Mouse (Mus musculus) frontal cortex, postnatal 36 days (tissue): ENCODE results near the gene Fbxo39.
"Not testable (repeated sequence)": the region's sequence is repeated elsewhere in the genome, so short reads cannot be mapped to it uniquely, and the experiment has no call there.

Source experiments
- DNase-seq, 2 experiments: peaks; one replicate each; pipeline ENCODE4 v3.0.0; 2022; ENCODE audit warnings: low spot score in 2 of 2

The Fbxo39 gene

DNA sequence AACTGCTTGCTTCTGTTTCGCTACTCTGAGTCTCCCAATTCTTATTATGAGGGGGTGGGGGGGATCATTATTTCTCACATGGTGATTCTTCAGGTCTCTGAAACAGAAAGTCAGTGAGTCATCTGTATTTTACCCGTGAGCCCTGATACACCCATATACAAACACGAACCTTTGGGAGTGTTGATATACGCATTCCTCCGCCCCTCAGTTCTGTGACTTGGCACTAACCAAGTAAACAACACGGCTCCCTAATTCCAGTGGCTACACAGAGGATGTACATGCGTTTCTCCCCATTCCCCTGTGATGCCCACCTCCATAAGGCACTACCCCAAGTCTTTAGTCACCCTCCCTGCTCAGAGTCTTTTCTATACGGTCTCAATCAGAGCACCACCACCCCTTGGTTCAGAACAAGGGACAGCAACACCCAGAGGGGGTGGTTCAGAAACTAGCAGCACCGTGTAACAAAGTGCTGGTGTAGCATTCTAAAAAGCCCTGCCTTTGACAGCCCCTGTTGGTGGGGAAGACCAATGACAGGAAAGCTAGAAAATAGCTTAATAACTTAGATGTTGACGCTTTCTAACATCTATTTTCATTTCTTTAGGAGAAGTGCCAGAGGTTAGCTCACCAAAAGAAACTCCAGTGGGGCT lies 2.8 kb upstream of the Fbxo39 start:
- DNase-seq, result no peak

DNA sequence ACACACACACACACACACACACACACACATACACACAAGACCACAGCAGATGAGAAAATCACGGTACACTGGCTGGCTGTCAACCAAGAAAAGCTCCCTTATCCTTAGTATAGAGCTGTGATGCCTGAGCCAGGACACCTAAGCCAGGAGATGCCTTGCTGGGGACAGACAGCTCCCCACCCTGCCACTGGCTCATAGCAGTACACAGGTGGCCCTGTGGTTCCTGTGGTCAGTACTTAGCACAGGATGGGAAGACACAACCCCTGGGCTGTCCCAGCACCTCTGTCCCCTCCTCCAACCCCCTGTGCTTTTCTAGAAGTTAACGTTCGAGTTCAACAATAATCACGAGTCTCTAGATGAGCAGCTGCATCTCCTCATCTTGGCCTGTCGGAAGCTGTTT lies 3.8 kb downstream of the Fbxo39 start:
- DNase-seq, result no peak

DNA sequence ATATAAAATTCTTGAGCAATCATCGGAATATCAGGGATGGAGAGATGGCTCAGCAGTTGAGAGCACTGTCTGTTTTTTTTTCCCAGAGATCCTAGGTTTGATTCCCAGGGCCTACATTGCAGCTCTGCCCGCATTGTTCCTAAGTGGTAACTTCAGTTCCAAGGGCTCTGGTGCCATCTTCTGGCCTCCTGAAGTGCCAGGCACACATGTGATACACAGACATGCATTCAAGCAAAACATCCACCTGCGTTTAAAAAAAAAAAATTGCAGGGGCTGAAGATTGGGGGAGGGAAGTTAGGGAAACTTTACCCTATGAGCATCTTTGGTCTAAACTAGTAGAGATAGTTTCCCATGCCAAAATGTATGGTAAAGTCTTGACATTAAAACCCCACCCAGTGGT lies 10.2 kb downstream of the Fbxo39 start:
- no peak for DNase-seq

DNA sequence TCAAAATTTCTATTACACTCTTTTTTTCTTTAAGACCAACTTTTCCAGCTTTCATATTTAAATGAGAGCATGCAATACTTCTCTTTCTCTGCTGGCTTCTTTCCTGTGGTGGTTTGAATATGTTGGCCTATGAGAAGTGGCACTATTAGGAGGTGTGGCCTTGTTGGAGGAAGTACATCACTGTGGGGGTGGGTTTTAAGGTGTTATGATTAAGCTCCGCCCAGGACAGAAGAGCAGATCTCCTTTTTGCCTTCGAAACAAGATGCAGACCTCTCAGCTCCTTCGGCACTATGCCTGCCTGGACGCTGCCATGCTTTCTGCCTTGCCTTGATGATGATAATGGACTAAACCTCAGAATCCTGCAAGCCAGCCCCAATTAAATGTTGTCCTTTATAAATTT lies 11.5 kb downstream of the Fbxo39 start:
- no peak for DNase-seq

DNA sequence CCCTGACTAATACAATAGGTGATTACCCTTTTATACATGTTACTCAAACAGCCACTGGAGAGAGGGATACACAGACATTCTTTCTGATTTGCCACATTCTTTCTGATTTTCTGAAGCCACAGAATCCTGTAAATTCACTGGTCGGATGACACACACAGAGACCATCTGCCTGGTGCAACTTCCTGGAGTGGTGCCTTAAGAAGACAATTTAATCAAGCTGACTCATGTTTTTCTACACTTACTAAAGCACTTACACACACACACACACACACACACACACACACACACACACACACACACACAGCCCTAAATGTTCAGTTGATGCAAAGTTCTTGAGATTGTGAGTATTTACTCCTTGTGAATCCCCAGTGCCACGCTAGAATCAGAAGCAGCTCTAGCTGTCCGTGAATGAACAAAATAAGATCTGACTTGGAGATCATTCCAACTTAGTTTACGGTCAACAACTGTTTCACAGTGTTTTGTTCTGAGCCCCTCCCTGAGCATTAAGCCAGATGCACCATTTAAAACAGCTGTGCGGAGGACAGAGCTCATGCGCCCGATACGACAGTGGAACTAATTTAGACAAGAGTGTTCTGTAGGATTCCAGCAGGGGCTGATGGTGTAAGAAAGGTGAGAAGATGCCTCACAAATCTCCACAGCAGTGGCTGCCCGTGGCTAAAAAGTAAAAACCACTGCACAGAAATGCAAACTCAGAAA lies 18.9 kb downstream of the Fbxo39 start:
- peak; percentile 34 to 48 for DNase-seq

DNA sequence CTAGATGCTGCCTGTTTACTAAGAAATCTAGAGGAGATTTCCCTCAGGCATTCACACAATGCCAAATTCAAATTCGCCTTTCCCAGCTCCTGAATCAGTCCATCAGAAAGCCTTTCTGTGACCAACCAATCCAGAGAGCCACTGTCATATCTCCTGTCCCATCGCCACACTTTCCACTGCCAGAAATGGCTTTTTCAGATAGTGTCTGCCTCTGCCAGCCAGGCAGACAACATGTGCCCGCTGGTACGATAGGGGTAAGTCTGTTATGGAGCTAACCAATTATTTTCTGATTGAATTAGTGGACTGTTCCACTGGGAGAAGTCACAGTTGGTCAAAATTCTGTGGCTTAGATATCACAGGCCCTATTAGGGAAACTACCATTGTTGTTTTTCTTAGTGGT lies 20.4 kb downstream of the Fbxo39 start:
- no peak for DNase-seq

DNA sequence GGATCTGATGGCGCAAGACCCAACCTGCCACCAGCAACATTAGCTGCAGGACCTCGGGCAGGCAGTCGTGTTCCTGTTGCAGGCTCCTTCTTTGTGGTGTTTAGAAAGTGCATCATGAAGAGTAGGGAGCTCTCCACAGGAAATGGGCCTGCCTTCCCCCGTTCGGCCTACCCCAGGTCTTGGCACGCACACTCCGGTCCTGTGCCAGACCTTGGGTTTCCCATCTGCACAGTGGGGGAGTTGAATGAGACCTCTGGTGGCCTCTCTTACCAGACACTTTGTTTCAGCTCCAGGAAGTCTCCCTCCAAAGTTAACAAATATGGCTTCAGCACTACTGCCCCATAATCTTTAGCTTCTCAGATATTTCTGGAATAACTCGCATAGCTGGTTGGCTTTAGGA lies 22.5 kb downstream of the Fbxo39 start:
- no peak for DNase-seq

DNA sequence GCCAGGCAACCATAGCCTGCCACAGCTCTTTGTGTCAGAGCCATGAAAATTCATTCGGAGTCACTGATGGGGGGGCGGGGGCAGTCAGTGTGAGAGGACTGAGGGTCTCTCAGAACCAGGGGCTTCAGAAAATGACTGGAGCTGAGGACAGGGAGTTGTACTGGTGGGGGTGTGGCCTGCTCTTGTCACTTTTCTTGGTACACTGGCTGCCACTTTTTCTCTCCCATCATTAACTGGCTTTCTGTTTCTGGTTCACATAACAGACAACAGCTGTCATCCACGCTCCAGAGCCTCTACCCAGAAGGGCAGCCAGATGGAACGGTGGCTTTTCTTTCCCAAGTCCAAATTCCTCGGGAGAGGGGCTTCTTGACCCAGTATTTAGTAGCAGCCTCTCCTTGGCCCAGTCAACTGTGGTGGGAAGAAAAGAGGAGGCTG lies 24.2 kb downstream of the Fbxo39 start:
- DNase-seq, result no peak

DNA sequence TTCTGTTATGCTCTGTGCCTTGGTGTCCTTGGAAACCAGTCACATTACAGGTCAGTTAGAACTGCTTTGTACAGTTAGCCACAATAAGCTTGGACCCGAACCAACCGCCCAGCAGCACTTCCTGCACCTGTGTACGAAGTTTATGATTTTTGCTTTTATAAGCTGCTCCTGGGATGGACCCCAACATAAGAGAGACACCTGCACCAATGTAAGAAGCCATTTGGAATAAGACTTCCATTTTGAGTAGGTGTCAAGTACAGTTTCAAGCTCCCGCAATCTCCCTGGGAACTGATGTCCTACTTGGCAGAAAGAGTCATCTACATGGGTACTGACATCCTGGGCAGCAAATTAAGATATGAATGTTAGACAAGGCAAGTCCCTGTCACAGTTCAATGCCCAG lies 25.5 kb downstream of the Fbxo39 start:
- DNase-seq, result no peak

DNA sequence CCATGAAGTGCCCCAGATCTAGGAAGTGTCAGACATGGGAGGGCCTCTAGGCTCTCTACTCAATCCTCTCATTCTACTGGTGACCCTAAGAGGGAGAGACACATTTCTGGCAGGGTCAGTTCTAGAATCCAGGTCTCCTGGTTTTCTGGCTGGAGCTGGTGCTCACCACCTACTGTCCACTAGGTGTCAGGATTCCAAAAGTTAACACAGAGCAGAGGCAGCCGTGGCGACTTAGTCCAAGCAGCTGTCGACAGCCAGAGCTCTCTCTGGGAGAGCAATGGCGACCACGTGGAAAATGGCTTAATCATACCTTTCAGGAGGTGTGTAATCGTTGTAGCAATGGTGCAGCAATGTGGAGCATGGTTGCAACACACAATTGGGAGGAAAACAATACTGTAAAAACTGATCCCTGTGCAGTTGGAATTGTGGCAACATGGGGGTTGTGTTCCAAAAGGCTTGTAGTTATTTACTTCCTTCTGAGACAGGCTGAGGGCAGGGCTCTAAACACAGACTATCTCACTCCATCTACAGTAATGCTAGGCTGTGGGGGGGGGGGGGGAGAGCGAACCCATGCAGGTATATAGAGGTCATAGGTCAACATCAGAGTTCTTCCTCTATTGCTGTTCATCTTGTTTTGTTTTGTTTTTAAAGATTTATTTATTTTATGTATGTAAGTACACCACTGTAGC lies 28.4 kb downstream of the Fbxo39 start:
- peak; percentile 59 to 73 for DNase-seq

DNA sequence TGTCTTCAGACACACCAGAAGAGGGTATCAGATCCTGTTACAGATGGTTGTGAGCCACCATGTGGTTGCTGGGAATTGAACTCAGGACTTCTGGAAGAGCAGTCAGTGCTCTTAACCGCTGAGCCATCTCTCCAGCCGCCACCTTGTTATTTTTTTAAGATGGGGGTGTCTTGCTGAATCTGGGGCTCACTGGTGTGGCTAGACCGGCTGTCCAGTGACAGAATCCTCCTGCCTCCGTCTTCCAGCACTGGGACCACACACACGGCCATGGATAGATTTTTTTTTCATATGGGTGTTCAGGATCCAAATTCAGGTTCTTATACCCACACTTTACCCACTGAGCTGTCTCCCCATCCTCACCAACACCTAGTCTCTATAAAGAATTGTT lies 29.0 kb downstream of the Fbxo39 start:
- DNase-seq, result not testable (repeated sequence)

DNA sequence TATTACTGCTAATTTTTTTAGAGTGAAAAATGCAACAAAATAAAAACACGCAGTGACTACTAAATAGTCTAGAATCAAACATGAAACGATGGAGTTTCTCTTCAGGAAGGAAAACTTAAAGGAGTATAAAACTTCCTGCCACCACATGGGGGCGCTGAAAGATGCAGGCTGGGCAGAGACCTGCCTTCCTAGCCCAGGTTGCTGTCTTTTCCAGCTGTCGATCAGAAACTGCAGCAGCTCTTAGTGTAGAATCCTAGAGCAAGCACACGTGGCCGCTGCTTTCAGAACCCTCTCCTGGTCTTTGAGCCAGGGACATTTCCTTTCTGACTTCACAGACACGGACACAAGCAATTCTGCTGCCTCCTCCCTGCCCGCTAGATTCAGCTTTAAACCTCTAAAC lies 29.7 kb downstream of the Fbxo39 start:
- DNase-seq, result peak in 1 of 2 experiments; percentile 59

DNA sequence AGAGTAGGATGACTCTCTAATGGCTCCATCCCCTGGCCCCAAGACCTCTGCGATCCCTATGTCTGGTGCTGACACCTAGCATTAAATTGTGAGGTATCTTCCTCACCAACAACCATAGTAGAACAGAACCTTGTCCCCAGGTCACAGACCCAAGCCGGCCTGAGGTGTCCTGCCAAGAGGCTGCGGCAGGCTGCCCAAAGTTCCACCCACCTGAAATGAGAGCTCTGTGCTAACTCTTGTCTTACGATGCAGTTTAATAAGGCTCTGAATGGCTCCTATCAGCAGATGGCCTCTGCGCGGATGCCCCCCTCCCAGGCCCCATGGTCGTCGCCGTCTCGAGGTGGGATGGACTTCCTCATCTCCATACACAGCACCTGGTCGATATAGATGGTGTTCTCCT lies 30.2 kb downstream of the Fbxo39 start:
- no peak for DNase-seq

DNA sequence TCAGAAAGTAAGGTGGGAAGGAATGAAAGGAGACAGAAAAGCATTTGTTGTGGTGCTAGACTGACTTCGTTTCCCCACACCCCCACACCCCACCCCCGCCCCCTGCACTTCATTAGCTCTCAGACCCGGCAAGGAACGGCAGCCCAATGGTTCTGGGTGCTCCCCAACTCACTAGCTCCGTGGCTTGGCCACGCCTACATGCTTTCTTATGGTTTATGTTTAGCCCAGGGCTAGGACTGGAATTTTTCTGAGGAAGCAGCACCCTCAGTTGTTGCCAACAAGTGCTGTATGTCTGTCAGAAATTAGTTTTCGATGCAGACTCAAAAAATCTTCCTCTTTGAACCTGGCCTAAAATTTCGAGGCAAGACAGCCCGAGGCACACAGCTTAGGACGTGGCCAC lies 34.3 kb downstream of the Fbxo39 start:
- peak in 1 of 2 experiments; percentile 23 for DNase-seq

DNA sequence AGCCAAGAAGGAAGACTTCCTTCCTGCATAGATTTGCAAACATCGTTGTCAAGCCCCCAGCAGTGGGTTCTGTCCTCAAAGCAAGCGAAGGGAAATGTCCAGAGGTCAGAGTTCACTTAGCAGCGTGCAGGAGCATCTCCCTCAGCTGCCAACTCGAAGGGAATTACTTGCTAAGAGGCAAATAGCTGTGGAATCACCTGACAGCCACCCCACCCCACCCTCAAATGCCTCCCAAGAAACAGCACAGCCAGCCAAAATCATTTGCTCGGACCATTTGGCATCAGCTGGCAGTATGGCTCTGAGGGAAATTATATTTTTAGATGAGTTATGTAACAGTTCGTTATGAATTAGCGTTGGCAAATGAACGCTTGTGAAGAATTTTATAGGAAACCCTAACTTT lies 34.8 kb downstream of the Fbxo39 start:
- DNase-seq, result peak in 1 of 2 experiments; percentile 33

DNA sequence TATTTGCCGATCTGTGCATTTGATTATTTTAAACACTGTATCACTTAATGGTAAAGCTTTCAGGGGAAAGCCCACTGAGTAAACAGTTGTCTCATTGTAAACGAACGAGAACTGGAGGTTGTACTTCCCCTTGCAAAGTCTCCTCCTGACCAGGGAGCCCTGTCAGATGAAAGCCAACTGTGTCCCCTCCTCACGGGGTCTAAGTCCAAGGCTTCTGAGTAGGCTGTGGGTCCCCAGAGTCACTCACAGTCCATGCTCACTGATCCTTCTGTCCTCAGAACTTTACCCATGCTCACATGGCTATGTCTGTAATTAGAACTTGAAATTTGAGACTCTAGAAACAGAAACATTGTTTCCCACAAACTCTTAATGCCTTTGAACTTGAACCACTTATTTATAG lies 35.4 kb downstream of the Fbxo39 start:
- no peak for DNase-seq

DNA sequence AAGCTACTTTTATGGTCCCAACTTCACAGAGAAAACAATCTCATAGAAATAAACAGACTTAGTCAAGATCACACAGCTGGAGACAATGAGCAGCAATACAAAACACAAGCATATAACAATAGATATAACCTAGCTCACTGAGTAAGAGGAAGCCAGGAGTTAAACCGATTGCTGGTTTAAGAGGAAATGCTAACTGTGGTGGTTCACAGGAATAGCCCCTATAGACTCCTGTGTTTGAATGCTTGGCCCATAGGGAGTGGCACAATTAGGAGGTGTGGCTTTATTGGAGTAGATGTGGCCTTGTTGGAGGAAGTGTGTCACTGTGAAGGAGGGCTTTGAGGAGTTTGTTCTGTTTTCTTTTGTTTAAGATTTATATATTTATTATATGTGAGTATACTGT lies 38.0 kb downstream of the Fbxo39 start:
- no peak for DNase-seq

DNA sequence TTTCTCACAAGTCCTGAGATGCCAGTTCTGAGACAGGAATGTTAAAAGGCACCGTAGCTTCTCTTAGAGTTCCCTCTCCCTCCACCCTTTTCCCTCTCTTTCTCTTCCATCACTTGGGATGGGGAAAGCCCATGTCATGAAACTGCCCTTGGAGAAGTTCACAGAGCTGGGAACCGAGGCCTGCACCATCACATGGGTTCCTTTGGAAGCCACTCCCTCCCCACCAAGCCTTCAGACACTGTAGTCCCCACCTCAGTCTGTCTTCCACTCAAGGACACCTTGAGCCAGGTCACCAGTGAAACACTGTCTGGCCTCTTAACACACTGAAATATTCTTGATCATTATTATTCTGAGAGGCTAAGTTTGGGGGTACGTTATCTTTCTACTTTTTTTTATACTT lies 38.9 kb downstream of the Fbxo39 start:
- no peak for DNase-seq

DNA sequence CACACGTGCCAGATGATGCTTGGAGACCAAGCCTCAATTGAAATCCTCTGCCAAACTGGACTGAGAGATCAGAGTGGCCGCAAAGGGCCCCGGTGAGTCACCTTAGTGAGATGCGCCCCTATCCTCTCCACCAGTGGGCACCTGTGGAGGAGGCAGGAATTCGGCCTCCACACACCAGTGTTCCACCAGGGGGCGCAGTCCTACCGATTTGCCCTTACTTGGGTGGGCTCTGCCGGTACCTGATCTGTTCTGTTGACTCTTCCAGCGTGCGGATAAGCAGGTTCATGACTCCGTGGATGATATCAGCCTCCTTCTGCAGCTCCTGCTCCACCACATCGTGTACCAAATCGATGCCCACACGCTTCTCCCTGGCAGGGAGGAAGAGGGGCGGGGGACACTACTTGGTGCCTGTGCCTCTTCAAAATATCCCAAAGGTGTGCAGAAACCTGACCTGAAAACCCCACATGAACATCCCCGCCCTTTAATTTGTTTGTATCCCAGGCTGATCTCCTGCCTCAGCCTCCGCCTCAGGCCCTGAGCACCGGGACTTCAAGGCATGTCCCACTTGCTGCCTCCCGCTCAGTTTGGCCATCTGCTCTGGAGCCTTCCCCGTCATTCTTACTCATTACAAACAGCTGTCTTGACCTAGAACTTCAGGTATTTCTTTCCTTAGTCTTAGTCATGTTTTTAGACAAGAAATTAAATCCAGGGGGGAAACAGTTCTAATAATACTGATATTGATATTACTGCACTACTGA lies 40.9 kb downstream of the Fbxo39 start:
- peak; percentile 53 to 55 for DNase-seq

DNA sequence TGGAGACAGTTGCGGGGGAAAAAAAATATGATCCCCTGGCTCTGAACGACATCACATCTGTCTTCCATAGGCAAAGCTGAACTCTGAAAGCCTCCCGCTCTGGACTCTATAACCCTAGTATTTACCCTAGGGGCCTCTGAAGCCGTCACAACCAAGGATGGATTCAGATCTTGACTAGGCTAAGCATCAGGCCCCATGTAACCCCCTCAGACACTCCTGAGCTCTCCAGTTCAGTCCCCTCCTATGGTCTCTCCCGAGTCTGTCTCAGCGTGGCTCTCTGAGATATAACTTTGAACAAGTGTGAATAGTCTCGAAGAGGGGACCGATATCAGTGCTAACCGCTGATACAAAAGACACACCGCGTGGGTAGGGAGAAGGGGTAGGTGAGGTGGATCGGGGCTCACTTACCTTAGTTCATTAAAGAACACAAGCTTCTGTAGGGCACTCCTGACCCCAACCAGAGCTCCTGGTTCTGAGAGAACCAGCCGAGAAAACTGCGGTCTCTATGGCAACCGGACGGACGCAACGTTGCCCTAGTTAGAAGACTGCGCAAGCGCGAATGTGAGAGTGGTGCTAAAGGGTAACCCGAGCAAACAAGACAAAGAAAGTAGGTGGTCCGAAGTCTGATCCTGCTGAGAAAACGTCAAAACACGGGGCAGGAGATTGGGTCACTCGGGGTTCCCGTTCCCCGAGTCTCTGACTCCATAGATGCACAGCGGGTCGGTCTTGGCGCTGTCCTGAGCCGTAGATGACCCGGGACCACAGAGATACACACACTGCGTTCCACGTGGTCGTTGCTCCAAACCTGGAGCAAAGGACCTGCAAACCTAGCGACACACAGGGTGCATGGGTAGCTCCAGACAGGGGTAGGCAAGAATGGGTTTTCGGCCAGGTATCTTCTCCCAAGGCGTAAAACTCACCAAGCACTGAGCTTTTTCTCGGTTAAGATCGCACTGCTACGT lies 47.4 kb downstream of the Fbxo39 start:
- DNase-seq, result peak; percentile 74 to 83

DNA sequence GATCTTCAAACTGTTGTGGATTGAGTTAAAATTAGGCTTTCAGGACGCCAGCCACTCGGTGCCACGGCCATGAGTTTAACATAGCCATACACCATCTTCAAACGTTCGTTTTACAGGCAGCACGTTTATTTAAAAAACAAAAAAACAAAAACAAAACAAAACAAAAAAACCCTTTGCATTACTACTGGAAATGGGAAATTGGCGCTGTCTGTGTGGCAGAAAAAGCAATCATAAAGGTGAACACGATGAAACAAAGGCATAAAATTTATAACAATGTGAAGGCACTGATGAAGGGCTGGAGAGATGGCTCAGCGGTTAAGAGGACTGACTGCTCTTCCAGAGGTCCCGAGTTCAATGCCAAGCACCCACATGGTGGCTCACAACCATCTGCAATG lies 48.1 kb downstream of the Fbxo39 start, which contains the start of gene Tekt1:
TSS of gene Tekt1 (minus strand) at position 96 of the 395 bp plus-strand sequence.
- no peak for DNase-seq
